Mouse (Mus musculus) intestine, postnatal 0 days (tissue): ENCODE measurements around the gene Ablim1. TPM values are rescaled to one million over a fixed set of nuclear protein-coding genes. Genes with fewer than 3 reads are reported as not detected.

Experiments
- ATAC-seq: fragments of 200-750 bp; cut with Nextera tagmentation; 2 replicates; pipeline ENCODE4 v1.8.0; 2017; ENCODE audit warnings: mild to moderate bottlenecking, moderate TSS enrichment, moderate library complexity
- H3K27ac ChIP-seq: fragments of 300-500 bp; sonication (generic); 2 replicates; pipeline ENCODE4 v1.5.1; 2014; ENCODE audit warnings: mild to moderate bottlenecking, low read depth, low read length, moderate library complexity
- H3K27me3 ChIP-seq: fragments of 300-500 bp; sonication (generic); replicated peaks from 2 replicates; pipeline ENCODE4 v1.6.1; 2014; ENCODE audit warnings: low read length, mixed read lengths; ENCODE audit not compliant: control insufficient read depth, insufficient read depth
- H3K36me3 ChIP-seq: fragments of 300-500 bp; sonication (generic); 2 replicates; pipeline ENCODE4 v1.6.1; 2014; ENCODE audit warnings: mild to moderate bottlenecking, moderate library complexity; ENCODE audit not compliant: control insufficient read depth, insufficient read depth
- H3K4me1 ChIP-seq: fragments of 300-500 bp; sonication (generic); replicated peaks from 2 replicates; pipeline ENCODE4 v1.6.1; 2014; ENCODE audit warnings: antibody characterized with exemption, low read length, mixed read lengths; ENCODE audit not compliant: control insufficient read depth, insufficient read depth
- H3K4me2 ChIP-seq: fragments of 300-500 bp; sonication (generic); replicated peaks from 2 replicates; pipeline ENCODE4 v1.6.1; 2014; ENCODE audit warnings: low read depth, mild to moderate bottlenecking, moderate library complexity
- H3K4me3 ChIP-seq: fragments of 300-500 bp; sonication (generic); 2 replicates; pipeline ENCODE4 v1.5.1; 2014; ENCODE audit warnings: low read depth, low read length
- H3K9ac ChIP-seq: fragments of 300-500 bp; sonication (generic); 2 replicates; pipeline ENCODE4 v1.6.1; 2014; ENCODE audit warnings: mild to moderate bottlenecking, low read depth, low read length
- H3K9me3 ChIP-seq: fragments of 300-500 bp; sonication (generic); 2 replicates; pipeline ENCODE4 v1.6.1; 2016; ENCODE audit warnings: mixed run types; ENCODE audit not compliant: control insufficient read depth
- CTCF ChIP-seq: sonication (generic); IDR thresholded peaks from 2 replicates; pipeline ENCODE4 v1.5.1; 2016; ENCODE audit warnings: low read depth, mild to moderate bottlenecking, control low read depth, antibody characterized with exemption, moderate library complexity
- WGBS: fragments of 180-500 bp; shearing (Covaris S2); extraction: QIAGEN DNeasy Blood & Tissue Kit; methylation state at CpG from one replicate; pipeline ENCODE4 v1.1.7; 2014; 5-methylcytosine and 5-hydroxymethylcytosine counted together
- polyA plus RNA-seq: library from polyadenylated mRNA; unstranded; fragments of >200 nt; fragmentation: Nextera tagmentation; extraction: Ambion mirVana; gene quantifications from 2 replicates; pipeline ENCODE4 v1.2.1, GENCODE M21; 2015

Ablim1 gene
- polyA plus RNA-seq, 1 experiment from 2014 or later: 24.4 TPM

GRCm38 (mm10) chr19:57175077-57175476, 139.6 kb downstream of the Ablim1 start:
- Histone ChIP-seq H3K4me3 (no peak overlapping the region), H3K27ac (no peak overlapping the region), H3K4me1 (peaks cover 3% of the 10 kb centered on the region; the same call in 1 of the 2 replicates), H3K27me3 (no peaks in the 10 kb centered on the region), H3K4me2 (no peak overlapping the region), H3K9me3 (no peaks in the 10 kb centered on the region), H3K9ac (no peak overlapping the region), H3K36me3 (no peaks in the 10 kb centered on the region; the same call in 1 of the 2 replicates)
- TF ChIP-seq CTCF: no peak
- ATAC-seq: no peak

- Histone ChIP-seq H3K4me3 (no peak overlapping the region), H3K27me3 (no peaks in the 10 kb centered on the region), H3K9me3 (no peaks in the 10 kb centered on the region), H3K36me3 (no peaks in the 10 kb centered on the region; the same call in 1 of the 2 replicates), H3K9ac (no peak overlapping the region), H3K4me2 (no peak overlapping the region), H3K27ac (no peak overlapping the region), H3K4me1 (peaks cover 3% of the 10 kb centered on the region; the same call in 1 of the 2 replicates)
- no peak for TF ChIP-seq CTCF
- WGBS: 69% methylated on average over 5 of the region's 5 CpGs
- ATAC-seq: no peak
Measured at GRCm38 (mm10) chr19:57174541-57174940, 140.2 kb downstream of the Ablim1 start.

- no peaks in the 10 kb centered on the region for H3K27me3 ChIP-seq
Measured at GRCm38 (mm10) chr19:57174045-57174444, 140.7 kb downstream of the Ablim1 start.

GRCm38 (mm10) chr19:57172321-57172720, 142.4 kb downstream of the Ablim1 start:
- Histone ChIP-seq H3K36me3 (no peaks in the 10 kb centered on the region; the same call in 1 of the 2 replicates), H3K9me3 (no peaks in the 10 kb centered on the region), H3K27ac (no peak overlapping the region), H3K27me3 (no peaks in the 10 kb centered on the region), H3K4me2 (no peak overlapping the region), H3K4me3 (no peak overlapping the region), H3K4me1 (peaks cover 3% of the 10 kb centered on the region; the same call in 1 of the 2 replicates), H3K9ac (no peak overlapping the region)
- ATAC-seq: no peak
- 86% methylated on average over 5 of the region's 5 CpGs for WGBS
- no peak for TF ChIP-seq CTCF

More at GRCm38 (mm10) chr19:57174045-57174444, 140.7 kb downstream of the Ablim1 start:
- Histone ChIP-seq H3K27ac (no peak overlapping the region), H3K9me3 (no peaks in the 10 kb centered on the region), H3K4me3 (no peak overlapping the region), H3K4me2 (no peak overlapping the region), H3K9ac (no peak overlapping the region), H3K36me3 (no peaks in the 10 kb centered on the region; the same call in 1 of the 2 replicates), H3K4me1 (peaks cover 3% of the 10 kb centered on the region; the same call in 1 of the 2 replicates)
- ATAC-seq: no peak
- WGBS: 56% methylated on average over 5 of the region's 5 CpGs
- TF ChIP-seq CTCF: no peak

- Histone ChIP-seq H3K36me3 (no peaks in the 10 kb centered on the region; the same call in 1 of the 2 replicates), H3K9me3 (no peaks in the 10 kb centered on the region), H3K9ac (no peak overlapping the region), H3K27me3 (no peaks in the 10 kb centered on the region), H3K4me1 (peaks cover 3% of the 10 kb centered on the region; the same call in 1 of the 2 replicates), H3K27ac (no peak overlapping the region), H3K4me3 (no peak overlapping the region), H3K4me2 (no peak overlapping the region)
- no peak for TF ChIP-seq CTCF
- 83% methylated on average over 5 of the region's 5 CpGs for WGBS
- ATAC-seq: no peak
Measured at GRCm38 (mm10) chr19:57170880-57171279, 143.8 kb downstream of the Ablim1 start.

GRCm38 (mm10) chr19:57169485-57169884, 145.2 kb downstream of the Ablim1 start:
- H3K9ac ChIP-seq: no peak overlapping the region
- WGBS: 90% methylated on average over 2 of the region's 2 CpGs
- no peak overlapping the region for H3K4me3 ChIP-seq
- no peak overlapping the region for H3K27ac ChIP-seq
- no peak overlapping the region for H3K4me2 ChIP-seq
- peak; percentile 37 for TF ChIP-seq CTCF
- H3K4me1 ChIP-seq: peaks cover 3% of the 10 kb centered on the region; the same call in 1 of the 2 replicates
- ATAC-seq: no peak
- no peaks in the 10 kb centered on the region; the same call in 1 of the 2 replicates for H3K36me3 ChIP-seq
- H3K9me3 ChIP-seq: no peaks in the 10 kb centered on the region
- no peaks in the 10 kb centered on the region for H3K27me3 ChIP-seq

GRCm38 (mm10) chr19:57167721-57168120, 147.0 kb downstream of the Ablim1 start:
- no peak for TF ChIP-seq CTCF
- Histone ChIP-seq H3K4me3 (no peak overlapping the region), H3K9me3 (no peaks in the 10 kb centered on the region), H3K4me1 (no peaks in the 10 kb centered on the region), H3K27me3 (no peaks in the 10 kb centered on the region), H3K36me3 (no peaks in the 10 kb centered on the region; the same call in 1 of the 2 replicates), H3K4me2 (no peak overlapping the region), H3K9ac (no peak overlapping the region), H3K27ac (no peak overlapping the region)
- ATAC-seq: no peak
- WGBS: 84% methylated on average over 5 of the region's 5 CpGs
